Mouse (Mus musculus) cerebellum, adult (tissue): ENCODE measurements around the gene Lpcat3.
A peak's percentile ranks its signal among the peaks of the same experiment; 100 is the strongest.

Experiments
- ATAC-seq: cut with Nextera tagmentation; 2 replicates; pipeline ENCODE4 v1.9.2; 2017; ENCODE audit warnings: mild to moderate bottlenecking, moderate library complexity, mixed read lengths; ENCODE audit not compliant: insufficient number of reproducible peaks, low FRiP score, low TSS enrichment

Gene Lpcat3

GRCm38 (mm10) chr6:124732476-124733370, 69.9 kb downstream of the Lpcat3 start:
- ATAC-seq, result no peak

- no peak for ATAC-seq
Measured at GRCm38 (mm10) chr6:124734417-124734816, 71.6 kb downstream of the Lpcat3 start.

- no peak for ATAC-seq
Measured at GRCm38 (mm10) chr6:124737040-124737439, 74.2 kb downstream of the Lpcat3 start.

- no peak for ATAC-seq
Measured at GRCm38 (mm10) chr6:124738511-124739023, 75.7 kb downstream of the Lpcat3 start, which contains the start of gene Ptpn6. TSS of gene Ptpn6 (minus strand) at chr6:124738714.

- ATAC-seq, result no peak
Measured at GRCm38 (mm10) chr6:124739231-124739796, 76.5 kb downstream of the Lpcat3 start.

GRCm38 (mm10) chr6:124740211-124740887, 77.5 kb downstream of the Lpcat3 start:
- peak; percentile 18; the same call in 1 of the 2 replicates for ATAC-seq

GRCm38 (mm10) chr6:124740888-124741761, 78.3 kb downstream of the Lpcat3 start, which contains the start of gene Grcc10:
TSS of gene Grcc10 (minus strand) at chr6:124741374.
- ATAC-seq, result peak; percentile 33

GRCm38 (mm10) chr6:124741842-124742241, 79.0 kb downstream of the Lpcat3 start:
- no peak for ATAC-seq

- no peak for ATAC-seq
Measured at GRCm38 (mm10) chr6:124742839-124743514, 80.2 kb downstream of the Lpcat3 start.

- no peak for ATAC-seq
Measured at GRCm38 (mm10) chr6:124743647-124744046, 80.8 kb downstream of the Lpcat3 start.

- ATAC-seq, result peak; percentile 5
Measured at GRCm38 (mm10) chr6:124744755-124745321, 82.0 kb downstream of the Lpcat3 start.

- peak; percentile 60 for ATAC-seq
Measured at GRCm38 (mm10) chr6:124745490-124746295, 82.9 kb downstream of the Lpcat3 start.

- no peak for ATAC-seq
Measured at GRCm38 (mm10) chr6:124746296-124746605, 83.4 kb downstream of the Lpcat3 start.

GRCm38 (mm10) chr6:124746654-124747632, 84.1 kb downstream of the Lpcat3 start:
- no peak for ATAC-seq

- ATAC-seq, result no peak
Measured at GRCm38 (mm10) chr6:124750405-124750804, 87.6 kb downstream of the Lpcat3 start.

GRCm38 (mm10) chr6:124753861-124754260, 91.0 kb downstream of the Lpcat3 start:
- no peak for ATAC-seq
